Mouse (Mus musculus) hindbrain, embryonic 14.5 days (tissue): ENCODE data around the gene Zcchc14. TPM values are rescaled to one million over a fixed set of nuclear protein-coding genes. Genes with fewer than 3 reads are reported as not detected.
A peak's percentile ranks its signal among the peaks of the same experiment; 100 is the strongest.

Source experiments
- ATAC-seq: fragments of 200-750 bp; cut with Nextera tagmentation; 2 replicates; pipeline ENCODE4 v1.8.0; 2017; ENCODE audit warnings: moderate number of reproducible peaks, mild to moderate bottlenecking, moderate TSS enrichment, moderate library complexity; ENCODE audit not compliant: low FRiP score
- DNase-seq: peaks from one replicate; pipeline ENCODE4 v3.0.0-alpha.2; 2015; ENCODE audit warnings: low spot score
- H3K27ac ChIP-seq: fragments of 300-500 bp; sonication (generic); 2 replicates; pipeline ENCODE4 v1.5.1; 2014; ENCODE audit warnings: mild to moderate bottlenecking, moderate library complexity
- H3K27me3 ChIP-seq: fragments of 300-500 bp; sonication (generic); 2 replicates; pipeline ENCODE4 v1.6.1; 2014; ENCODE audit warnings: mild to moderate bottlenecking, low read length, mixed read lengths; ENCODE audit not compliant: control insufficient read depth, insufficient read depth
- H3K36me3 ChIP-seq: fragments of 300-500 bp; sonication (generic); replicated peaks from 2 replicates; pipeline ENCODE4 v1.6.1; 2014; ENCODE audit not compliant: control insufficient read depth, insufficient read depth
- H3K4me1 ChIP-seq: fragments of 300-500 bp; sonication (generic); replicated peaks from 2 replicates; pipeline ENCODE4 v1.6.1; 2014; ENCODE audit warnings: antibody characterized with exemption, low read length, mixed read lengths; ENCODE audit not compliant: control insufficient read depth, insufficient read depth
- H3K4me2 ChIP-seq: fragments of 300-500 bp; sonication (generic); replicated peaks from 2 replicates; pipeline ENCODE4 v1.6.1; 2014; ENCODE audit warnings: mild to moderate bottlenecking, moderate library complexity
- H3K4me3 ChIP-seq: fragments of 300-500 bp; sonication (generic); replicated peaks from 2 replicates; pipeline ENCODE4 v1.5.1; 2014; ENCODE audit warnings: mild to moderate bottlenecking, low read length
- H3K9ac ChIP-seq: fragments of 300-500 bp; sonication (generic); 2 replicates; pipeline ENCODE4 v1.6.1; 2014
- H3K9me3 ChIP-seq: fragments of 300-500 bp; sonication (generic); 2 replicates; pipeline ENCODE4 v1.6.1; 2016; ENCODE audit warnings: low read length; ENCODE audit not compliant: control insufficient read depth
- WGBS: fragments of 180-500 bp; shearing (Covaris S2); extraction: QIAGEN DNeasy Blood & Tissue Kit; methylation state at CpG from one replicate; pipeline ENCODE4 v1.1.7; 2014; 5-methylcytosine and 5-hydroxymethylcytosine counted together
- polyA plus RNA-seq: library from polyadenylated mRNA; unstranded; fragments of >200 nt; fragmentation: Nextera tagmentation; extraction: Ambion mirVana; gene quantifications from 2 replicates; pipeline ENCODE4 v1.2.1, GENCODE M21; 2014

The Zcchc14 gene
- polyA plus RNA-seq, 1 experiment from 2014 or later: 35.6 TPM

DNA sequence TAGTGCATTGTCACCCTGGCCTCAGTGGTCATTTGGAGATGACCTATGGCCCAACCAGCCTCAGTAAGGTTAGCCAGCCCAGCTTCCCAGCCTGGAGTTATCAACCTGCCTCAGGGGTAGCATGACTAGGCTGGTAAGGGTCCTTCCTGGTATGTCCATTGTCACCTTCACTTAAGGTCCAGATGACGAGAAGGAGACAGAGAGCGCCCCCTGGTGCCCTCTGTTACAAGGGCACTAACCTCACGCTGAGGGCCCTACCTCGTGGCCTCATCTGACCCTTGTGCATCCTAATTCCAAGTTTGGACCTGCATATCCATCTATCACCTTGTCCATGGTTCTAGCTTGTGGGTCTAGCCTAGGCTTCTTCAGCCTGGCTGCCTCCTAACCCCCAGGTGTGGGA lies 32.7 kb upstream of the Zcchc14 start:
- no peak for DNase-seq
- Histone ChIP-seq H3K27me3 (no peaks in the 10 kb centered on the region), H3K9ac (no peak overlapping the region), H3K4me3 (no peak overlapping the region), H3K36me3 (no peaks in the 10 kb centered on the region), H3K27ac (no peak overlapping the region), H3K9me3 (no peaks in the 10 kb centered on the region), H3K4me1 (peaks cover 14% of the 10 kb centered on the region), H3K4me2 (no peak overlapping the region)
- ATAC-seq: no peak
- 26% methylated on average over 4 of the region's 4 CpGs for WGBS

DNA sequence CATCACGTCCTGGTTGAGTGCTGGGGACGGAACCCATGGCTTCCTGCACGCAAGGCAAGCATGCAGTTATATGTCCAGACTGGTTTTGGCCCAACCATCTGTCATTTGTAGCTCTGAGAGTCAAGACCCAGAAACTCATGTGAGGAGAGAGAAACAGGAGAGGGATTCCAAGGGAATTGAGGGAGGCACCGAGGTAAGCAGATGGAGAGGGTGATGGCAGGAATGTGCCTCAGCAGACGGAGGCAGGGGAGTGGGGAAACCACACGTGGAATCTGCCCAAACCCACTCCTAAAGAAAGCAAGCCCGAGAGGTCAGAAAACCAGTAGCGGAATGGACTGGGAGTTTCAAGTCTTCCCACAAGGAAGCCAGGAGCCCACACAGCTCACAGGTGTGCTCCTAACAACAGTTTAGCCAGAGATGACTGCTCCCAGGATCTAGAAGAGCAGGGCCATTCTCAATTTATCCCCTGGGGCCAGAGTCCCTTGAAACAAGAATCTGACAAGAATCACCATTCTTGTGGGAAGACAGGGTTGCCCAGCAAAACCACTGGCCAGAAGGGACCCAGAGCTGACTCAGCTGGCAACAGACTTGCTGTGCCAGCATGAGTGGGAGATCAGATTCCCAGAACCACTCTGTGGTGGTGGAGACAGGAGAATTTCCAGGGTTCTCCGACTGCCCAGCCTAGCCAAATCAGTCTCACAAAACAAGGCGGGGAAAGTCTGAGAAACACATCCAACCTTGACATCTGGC lies 30.6 kb upstream of the Zcchc14 start:
- H3K27me3 ChIP-seq: no peaks in the 10 kb centered on the region
- H3K9me3 ChIP-seq: no peaks in the 10 kb centered on the region
- 86% methylated on average over 10 of the region's 10 CpGs for WGBS
- no peaks in the 10 kb centered on the region for H3K36me3 ChIP-seq
- H3K27ac ChIP-seq: no peak overlapping the region
- peaks cover 11% of the 10 kb centered on the region for H3K4me1 ChIP-seq
- no peak for DNase-seq
- H3K4me3 ChIP-seq: no peak overlapping the region
- no peak for ATAC-seq
- no peak overlapping the region for H3K4me2 ChIP-seq
- H3K9ac ChIP-seq: no peak overlapping the region

- ATAC-seq: no peak
- Histone ChIP-seq H3K27ac (no peak overlapping the region), H3K4me1 (no peaks in the 10 kb centered on the region), H3K4me2 (no peak overlapping the region), H3K4me3 (no peak overlapping the region), H3K9ac (no peak overlapping the region), H3K36me3 (no peaks in the 10 kb centered on the region), H3K9me3 (no peaks in the 10 kb centered on the region), H3K27me3 (no peaks in the 10 kb centered on the region)
- DNase-seq: no peak
- WGBS: 57% methylated on average over 10 of the region's 10 CpGs
Measured at GRCm38 (mm10) chr8:121681457-121681856, 28.8 kb upstream of the Zcchc14 start.

GRCm38 (mm10) chr8:121680896-121681295 lies 28.2 kb upstream of the Zcchc14 start:
- Histone ChIP-seq H3K27ac (no peak overlapping the region), H3K4me3 (no peak overlapping the region), H3K9ac (no peak overlapping the region), H3K4me2 (no peak overlapping the region), H3K9me3 (no peaks in the 10 kb centered on the region), H3K27me3 (no peaks in the 10 kb centered on the region), H3K36me3 (no peaks in the 10 kb centered on the region), H3K4me1 (no peaks in the 10 kb centered on the region)
- 89% methylated on average over 4 of the region's 4 CpGs for WGBS
- ATAC-seq (no peak), DNase-seq (no peak)

DNA sequence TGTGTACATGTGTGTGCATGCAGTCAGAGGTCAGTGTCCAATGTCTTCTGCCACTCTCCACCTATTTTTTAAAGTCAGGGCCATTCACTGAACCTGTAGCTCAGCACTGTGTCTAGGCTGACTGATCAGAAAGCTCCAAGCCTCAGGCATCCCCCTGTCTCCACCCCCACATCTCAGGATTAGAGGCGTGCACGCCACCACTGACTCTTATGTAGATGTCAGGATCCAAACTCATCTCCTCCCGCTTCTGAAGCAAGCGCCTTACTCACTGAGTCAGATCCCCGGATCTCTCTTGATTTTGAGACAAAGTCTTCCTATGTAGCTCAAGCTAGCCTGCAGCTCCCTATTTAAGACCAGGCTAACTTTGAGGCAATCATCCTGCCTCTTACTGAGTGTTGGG lies 26.0 kb upstream of the Zcchc14 start:
- no peak overlapping the region for H3K27ac ChIP-seq
- H3K27me3 ChIP-seq: no peaks in the 10 kb centered on the region
- no peaks in the 10 kb centered on the region for H3K4me1 ChIP-seq
- H3K36me3 ChIP-seq: no peaks in the 10 kb centered on the region
- no peak overlapping the region for H3K4me3 ChIP-seq
- 67% methylated on average over 5 of the region's 5 CpGs for WGBS
- DNase-seq (no peak), ATAC-seq (no peak)
- H3K9me3 ChIP-seq: no peaks in the 10 kb centered on the region
- no peak overlapping the region for H3K4me2 ChIP-seq
- no peak overlapping the region for H3K9ac ChIP-seq

DNA sequence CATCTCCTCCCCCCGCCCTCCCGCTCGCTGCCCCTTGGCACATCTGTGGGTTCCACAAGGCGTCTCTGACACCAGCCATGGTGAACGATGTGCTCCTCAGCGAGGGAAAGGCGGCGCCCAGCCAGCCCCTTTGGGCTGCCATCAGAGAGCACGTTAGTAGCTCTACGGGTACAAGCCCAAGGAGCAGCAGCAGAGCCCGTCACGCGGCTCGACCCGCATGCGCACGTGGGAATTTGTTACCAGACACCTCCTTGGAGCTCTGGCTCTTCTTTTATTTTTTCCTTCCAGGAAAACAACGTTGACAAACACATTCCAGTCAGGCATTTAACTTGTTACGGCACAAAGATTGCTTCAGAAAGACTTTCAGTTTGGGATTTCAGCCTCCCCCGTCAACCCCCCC lies 23.0 kb upstream of the Zcchc14 start:
- no peak for DNase-seq
- no peak overlapping the region for H3K4me2 ChIP-seq
- no peak for ATAC-seq
- no peaks in the 10 kb centered on the region for H3K9me3 ChIP-seq
- no peaks in the 10 kb centered on the region for H3K4me1 ChIP-seq
- H3K27ac ChIP-seq: no peak overlapping the region
- no peak overlapping the region for H3K4me3 ChIP-seq
- H3K9ac ChIP-seq: no peak overlapping the region
- no peaks in the 10 kb centered on the region for H3K36me3 ChIP-seq
- no peaks in the 10 kb centered on the region for H3K27me3 ChIP-seq
- WGBS: 62% methylated on average over 20 of the region's 20 CpGs

DNA sequence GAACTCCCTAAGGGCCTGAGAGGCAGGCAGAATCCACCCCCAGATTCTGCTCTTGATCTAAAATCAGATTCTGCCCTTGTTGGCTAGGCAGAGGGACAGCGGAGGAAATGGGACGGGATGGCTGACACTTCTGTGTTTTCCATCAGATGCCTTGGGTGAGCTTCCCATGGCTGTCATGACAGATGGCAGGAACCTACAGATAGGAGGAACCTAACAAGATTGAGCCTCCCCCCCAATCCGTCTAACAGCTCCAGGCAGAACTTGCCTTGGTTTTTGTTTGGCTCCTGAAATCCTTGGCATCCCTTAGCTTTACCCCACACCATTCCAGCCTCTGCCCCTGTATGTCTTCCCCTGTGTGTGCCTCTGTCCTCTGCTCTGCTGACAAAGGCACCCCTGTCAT lies 22.5 kb upstream of the Zcchc14 start:
- H3K4me1 ChIP-seq: no peaks in the 10 kb centered on the region
- no peaks in the 10 kb centered on the region for H3K36me3 ChIP-seq
- no peaks in the 10 kb centered on the region for H3K27me3 ChIP-seq
- no peak for ATAC-seq
- no peak overlapping the region for H3K9ac ChIP-seq
- 79% methylated on average over 3 of the region's 3 CpGs for WGBS
- H3K9me3 ChIP-seq: no peaks in the 10 kb centered on the region
- no peak overlapping the region for H3K27ac ChIP-seq
- DNase-seq: no peak
- H3K4me2 ChIP-seq: no peak overlapping the region
- H3K4me3 ChIP-seq: no peak overlapping the region

DNA sequence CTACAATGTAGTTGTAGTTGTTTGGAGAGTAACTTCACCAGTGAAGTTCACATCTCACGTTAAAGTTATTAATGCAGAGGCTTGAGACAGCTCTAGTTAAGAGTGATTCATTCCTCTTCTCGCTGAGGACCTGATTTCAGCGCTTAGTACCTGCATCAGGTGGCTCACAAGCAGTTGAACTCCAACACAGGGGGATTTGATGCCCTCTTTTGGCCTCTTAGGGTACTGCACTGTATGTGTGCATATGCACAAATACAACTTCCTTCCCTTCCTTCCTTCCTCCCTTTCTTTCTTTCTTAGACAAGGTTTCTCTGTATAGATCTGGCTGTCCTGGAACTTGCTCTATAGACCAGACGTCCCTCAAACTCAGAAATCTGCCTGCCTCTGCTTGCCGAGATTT lies 21.8 kb upstream of the Zcchc14 start:
- no peak overlapping the region for H3K9ac ChIP-seq
- no peaks in the 10 kb centered on the region for H3K9me3 ChIP-seq
- no peaks in the 10 kb centered on the region for H3K36me3 ChIP-seq
- no peak overlapping the region for H3K4me2 ChIP-seq
- no peak overlapping the region for H3K27ac ChIP-seq
- no peaks in the 10 kb centered on the region for H3K4me1 ChIP-seq
- no peak for ATAC-seq
- DNase-seq: no peak
- no peak overlapping the region for H3K4me3 ChIP-seq
- 61% methylated on average over 5 of the region's 5 CpGs for WGBS
- H3K27me3 ChIP-seq: no peaks in the 10 kb centered on the region

DNA sequence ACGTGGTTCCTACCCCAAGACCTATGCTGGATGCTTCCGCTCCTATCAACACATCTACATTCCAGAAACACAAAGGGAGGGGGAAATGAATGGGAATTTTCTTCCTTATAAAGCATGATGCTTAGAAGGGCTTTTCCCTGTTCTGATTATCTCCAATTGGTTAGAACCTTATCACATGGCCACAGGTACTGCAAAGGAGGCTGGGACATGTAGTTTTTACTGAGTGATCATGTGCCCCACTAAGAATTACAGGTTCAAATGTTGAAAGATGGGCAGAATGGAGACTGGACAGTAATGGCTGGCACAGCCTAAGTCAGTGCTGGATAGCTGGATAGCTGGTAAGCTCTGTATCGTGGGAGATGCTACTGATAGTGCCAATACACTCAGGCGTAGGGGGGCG lies 21.2 kb upstream of the Zcchc14 start:
- H3K27me3 ChIP-seq: no peaks in the 10 kb centered on the region
- peaks cover 4% of the 10 kb centered on the region; the same call in 1 of the 2 replicates for H3K4me1 ChIP-seq
- peak; percentile 72 for DNase-seq
- 77% methylated on average over 5 of the region's 5 CpGs for WGBS
- H3K9me3 ChIP-seq: no peaks in the 10 kb centered on the region
- no peak overlapping the region for H3K9ac ChIP-seq
- H3K27ac ChIP-seq: no peak overlapping the region
- no peaks in the 10 kb centered on the region for H3K36me3 ChIP-seq
- peak overlapping the region; percentile 8; the same call in 1 of the 2 replicates for H3K4me2 ChIP-seq
- no peak overlapping the region for H3K4me3 ChIP-seq
- ATAC-seq: peak; percentile 84

DNA sequence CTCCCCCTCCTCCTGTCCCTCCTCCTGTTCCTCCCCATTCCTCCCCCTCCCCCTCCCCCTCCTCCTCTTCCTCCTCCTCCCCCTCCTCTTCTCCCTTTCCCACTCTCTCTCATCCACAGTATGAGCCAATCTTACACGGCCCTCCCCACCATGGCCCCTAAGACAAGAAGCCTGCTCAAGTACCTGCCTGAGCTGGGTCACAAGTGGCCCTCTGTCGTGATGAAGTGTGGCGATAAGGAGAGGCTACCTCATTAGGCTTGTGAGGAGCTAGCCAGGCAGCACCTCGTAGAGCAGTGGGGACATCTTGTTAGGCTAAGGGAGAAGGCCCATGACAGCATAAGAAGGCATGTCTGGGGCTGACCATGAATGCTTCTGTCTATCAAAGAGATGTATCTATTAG lies 20.5 kb upstream of the Zcchc14 start:
- H3K9ac ChIP-seq: no peak overlapping the region
- no peak overlapping the region for H3K4me3 ChIP-seq
- H3K27ac ChIP-seq: no peak overlapping the region
- no peak overlapping the region for H3K4me2 ChIP-seq
- 66% methylated on average over 4 of the region's 4 CpGs for WGBS
- no peaks in the 10 kb centered on the region for H3K36me3 ChIP-seq
- H3K4me1 ChIP-seq: peaks cover 10% of the 10 kb centered on the region; the same call in 1 of the 2 replicates
- ATAC-seq (no peak), DNase-seq (no peak)
- H3K27me3 ChIP-seq: no peaks in the 10 kb centered on the region
- no peaks in the 10 kb centered on the region for H3K9me3 ChIP-seq
